Mouse (Mus musculus) gastrocnemius, adult 18-20 months (tissue): ENCODE measurements around the gene Acta1. TPM values are rescaled to one million over a fixed set of nuclear protein-coding genes. Genes with fewer than 3 reads are reported as not detected.
A peak's percentile ranks its signal among the peaks of the same experiment; 100 is the strongest.

ENCODE experiments used
- DNase-seq: peaks from one replicate; pipeline ENCODE4 v3.0.0; 2021; ENCODE audit warnings: low spot score
- long read RNA-seq, 2 experiments: library from polyadenylated mRNA; stranded (forward); transcript quantifications; one replicate each; pipeline ENCODE4 v2.0.0; 2021
- total RNA-seq, 2 experiments: library from RNA; stranded (reverse); gene quantifications; 2 replicates each; pipeline ENCODE4 v1.2.3; 2021

The Acta1 gene
- total RNA-seq: over 10,000 TPM; 42,846 to 52,629 TPM
- long read RNA-seq, experiment 1, transcript Acta1-201 (7 exons, 1,446 nt): major isoform, 74,775 of 79,379 reads
- long read RNA-seq, experiment 1, partial matches to known transcripts: 3,648 of 79,379 reads
- long read RNA-seq, experiment 1, other reads (novel, unspliced or antisense): 956 of 79,379 reads
- long read RNA-seq, experiment 2, transcript Acta1-201 (7 exons, 1,446 nt): major isoform, 62,007 of 66,373 reads
- long read RNA-seq, experiment 2, partial matches to known transcripts: 2,663 of 66,373 reads
- long read RNA-seq, experiment 2, other reads (novel, unspliced or antisense): 1,703 of 66,373 reads

DNA sequence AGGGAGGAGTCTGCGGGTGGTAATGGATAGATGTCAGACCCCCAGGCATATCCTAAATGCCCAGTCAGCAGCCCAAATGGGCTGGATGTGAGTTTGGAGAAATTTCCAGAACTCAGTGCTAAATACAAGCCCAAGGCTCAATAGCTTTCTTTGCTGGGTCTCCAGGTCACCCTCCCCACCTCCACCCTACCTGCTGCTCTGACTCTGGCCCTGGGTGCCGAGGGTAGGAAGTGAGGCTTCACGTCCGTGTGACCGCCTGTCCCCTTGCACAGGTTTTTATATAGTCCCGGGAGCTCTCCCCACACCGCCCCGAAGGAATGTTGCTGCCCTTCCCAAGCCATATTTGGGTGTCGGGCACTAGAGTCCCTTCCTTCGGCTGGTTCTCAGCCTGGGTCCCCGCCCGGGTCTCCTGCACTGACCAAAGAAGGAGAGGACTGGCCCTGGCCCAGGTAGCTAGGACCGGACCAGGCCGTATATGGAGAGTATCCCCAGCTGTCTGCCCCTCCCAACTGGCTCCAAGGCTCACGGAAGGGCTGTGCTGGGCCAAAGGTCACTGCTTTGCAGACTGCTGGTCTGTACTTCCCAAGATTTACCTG lies at the start of gene Acta1:
Gene Acta1 (minus strand): TSS at position 250 of the 596 bp plus-strand sequence.
- peak; percentile 91 for DNase-seq

DNA sequence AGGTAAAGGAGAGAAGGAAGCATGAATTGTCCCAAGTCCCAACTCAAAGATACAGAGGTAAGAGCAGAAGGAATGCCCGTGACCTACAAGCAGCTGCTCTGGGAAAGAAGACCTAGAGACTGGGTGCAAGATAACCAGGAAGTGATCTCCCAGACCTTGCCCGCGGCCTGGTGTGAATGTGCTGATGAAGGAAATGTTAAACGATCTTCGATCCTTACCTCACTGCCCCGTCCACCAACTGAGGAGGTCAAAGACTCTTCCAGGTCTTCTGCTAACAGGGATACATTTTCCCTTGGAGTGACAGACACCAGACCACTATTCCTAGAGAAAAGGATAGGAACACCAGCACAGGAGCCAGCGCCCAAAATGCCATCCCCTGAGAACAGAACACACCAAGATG lies 34.5 kb upstream of the Acta1 start:
- no peak for DNase-seq

DNA sequence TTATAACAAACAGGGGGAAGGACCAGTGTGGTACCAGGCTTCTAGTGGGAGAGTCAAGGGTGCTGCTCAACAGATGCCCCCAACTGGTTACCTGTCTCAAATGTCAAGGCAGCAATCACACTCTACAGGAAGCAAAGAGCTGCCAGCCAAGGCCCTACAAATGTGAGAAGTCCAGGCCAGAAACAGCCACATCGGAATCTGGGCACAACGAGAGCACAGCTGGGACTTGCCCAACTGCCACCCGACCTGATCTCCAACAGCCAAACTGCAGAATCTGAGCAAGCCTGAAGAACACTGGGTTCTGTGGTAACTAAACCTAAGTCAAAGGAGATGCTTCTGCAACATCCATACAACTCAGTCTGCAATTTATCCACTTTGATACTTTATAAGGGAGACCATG lies 31.1 kb upstream of the Acta1 start:
- DNase-seq: peak; percentile 71

DNA sequence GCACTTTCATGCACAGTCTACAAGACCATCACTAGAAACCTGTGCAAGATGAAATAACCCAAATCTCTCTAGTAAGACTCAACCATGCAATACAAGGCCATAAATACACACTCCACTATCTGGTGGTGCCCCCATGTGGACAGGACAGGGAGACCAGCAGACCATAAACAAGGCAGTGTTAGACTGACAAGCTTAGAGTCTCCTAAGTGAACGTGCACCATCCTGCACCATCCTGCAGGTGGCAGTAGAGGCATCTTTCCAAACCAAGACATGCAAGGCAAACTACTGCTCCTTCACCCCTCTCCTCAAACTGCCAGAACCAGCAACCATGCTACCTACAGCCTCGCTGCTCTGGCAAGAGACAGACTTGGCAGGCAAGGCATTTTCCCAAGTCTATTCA lies 30.2 kb upstream of the Acta1 start:
- DNase-seq: peak; percentile 90

DNA sequence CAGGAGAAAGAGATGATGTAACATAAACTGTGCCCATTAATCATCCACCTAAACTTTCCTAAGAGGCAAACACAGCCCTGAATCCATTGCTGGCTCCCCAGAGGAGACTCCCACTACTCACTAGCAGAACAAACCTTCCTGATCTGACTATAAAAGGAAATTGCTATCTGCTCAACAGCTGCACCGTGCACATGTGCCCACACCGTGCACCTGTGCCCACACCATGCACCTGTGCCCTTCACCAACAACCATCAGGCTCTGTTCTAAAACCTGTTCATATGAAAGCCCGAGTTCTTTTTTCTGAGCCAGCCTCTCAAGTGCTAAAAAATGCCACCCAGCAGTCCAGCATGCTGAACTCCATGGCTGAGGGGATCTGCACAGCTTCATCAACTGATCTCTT lies 20.1 kb upstream of the Acta1 start:
- no peak for DNase-seq

DNA sequence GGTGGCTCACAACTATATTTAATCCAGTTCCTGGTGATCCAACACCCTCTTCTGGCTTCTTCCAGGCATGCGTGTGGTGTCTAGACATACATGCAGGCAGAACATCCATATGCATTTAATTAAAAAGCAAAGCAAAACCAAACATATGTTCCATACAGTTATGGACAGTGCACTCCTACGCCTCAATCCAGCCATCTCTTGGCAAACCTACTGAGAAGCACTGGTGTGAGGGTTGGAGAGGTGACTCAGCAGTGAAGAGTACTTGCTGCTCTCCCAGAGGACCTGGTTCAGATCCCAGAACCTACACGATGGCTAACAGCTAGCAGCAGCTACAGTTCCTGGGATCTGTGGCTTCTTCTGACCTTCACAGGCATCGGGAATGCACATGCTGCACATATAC lies 17.7 kb upstream of the Acta1 start:
- no peak for DNase-seq

GRCm38 (mm10) chr8:123907604-123908003 lies 13.1 kb upstream of the Acta1 start:
- DNase-seq: no peak

DNA sequence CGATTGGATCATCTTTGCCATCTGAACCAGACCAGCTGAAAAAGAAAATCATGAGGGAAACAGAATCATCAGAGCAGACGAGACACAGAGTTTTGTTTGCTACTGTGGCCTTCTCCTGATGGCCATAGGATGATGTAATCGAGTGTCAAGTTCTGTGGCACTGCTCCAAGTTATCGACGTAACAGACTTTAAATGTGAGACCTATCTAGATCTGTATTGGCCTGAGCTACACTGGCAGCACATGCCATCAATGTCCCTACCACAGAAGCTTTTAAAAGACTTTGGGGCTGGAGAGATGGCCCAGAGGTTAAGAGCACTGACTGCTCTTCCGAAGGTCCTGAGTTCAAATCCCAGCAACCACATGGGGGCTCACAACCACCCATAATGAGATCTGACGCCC lies 8.1 kb upstream of the Acta1 start:
- no peak for DNase-seq

DNA sequence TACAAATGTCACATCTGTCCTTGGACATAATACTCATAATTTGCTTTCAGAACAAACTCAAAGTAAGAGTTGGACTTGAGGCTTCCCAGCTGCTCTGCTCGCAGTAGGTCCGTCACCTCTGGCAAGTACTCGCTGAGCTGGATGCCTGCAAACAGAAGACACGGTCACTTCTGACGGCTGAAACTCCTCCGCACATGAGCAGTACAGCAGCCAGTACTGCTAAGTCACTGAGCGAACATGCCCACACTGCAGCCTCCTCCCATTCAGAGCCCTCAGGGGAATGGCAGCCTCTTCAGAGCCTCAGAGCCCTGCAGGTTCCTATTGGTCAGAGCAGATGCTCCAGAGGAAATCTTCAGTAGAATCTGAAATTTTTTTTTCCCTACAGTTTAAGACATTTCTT lies 4.8 kb upstream of the Acta1 start:
- no peak for DNase-seq

DNA sequence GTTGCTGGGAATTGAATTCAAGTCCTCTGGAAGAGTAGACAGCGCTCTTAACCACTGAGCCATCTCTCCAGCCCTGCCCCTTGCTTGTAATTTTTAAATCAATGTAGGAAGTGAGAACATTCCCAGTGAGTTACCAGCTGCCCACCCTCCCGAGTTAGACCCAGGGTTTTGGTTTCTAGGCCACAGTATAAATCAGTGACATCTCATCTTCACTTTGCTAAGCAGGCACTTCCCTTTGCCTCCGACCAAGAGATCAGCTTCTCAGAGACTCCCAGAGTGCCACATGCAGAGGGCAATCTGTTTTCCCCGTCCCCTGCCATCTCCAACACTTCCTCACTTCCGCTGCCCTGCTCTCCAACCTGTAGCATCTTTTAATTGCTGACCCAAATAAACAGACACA lies 4.0 kb upstream of the Acta1 start:
- no peak for DNase-seq

DNA sequence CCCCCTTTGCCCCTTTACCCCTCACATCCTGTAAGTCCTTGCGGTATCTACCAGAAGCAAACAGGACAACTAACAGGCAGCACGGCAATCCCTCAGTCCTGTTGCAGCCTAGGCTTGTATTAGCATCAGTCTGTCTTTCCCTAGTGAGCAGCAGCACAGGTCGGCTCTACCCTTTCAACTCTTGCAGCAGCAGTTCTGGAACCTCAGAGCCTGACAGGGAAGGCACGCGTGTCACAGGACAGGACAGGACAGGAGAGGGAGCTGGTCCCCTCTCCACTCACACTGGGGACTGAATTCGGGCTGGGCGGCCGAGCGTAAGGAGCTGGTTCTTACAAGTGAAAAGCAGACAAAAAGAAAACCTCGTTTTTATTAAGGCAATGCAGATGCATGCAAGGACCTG lies 2.2 kb upstream of the Acta1 start:
- DNase-seq: no peak

DNA sequence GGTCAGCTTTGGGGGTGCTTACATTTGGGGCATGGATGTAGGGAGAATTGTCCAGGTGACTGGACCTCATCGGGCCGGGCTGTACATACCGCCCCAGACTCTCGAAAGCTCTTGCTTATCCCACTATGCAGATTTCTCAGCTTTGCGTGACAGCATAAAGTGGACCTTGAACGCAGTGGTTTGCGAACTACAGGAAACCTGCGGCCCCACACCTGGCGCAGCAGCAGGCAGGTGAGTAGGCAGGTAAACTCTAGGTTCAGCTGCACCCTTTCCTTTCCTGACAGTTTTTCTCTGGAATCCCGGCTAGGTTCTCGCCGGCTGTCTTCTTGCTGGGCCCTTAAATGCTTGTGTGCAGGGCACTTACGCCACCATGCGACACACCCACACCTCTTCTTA lies 1.8 kb upstream of the Acta1 start:
- DNase-seq: no peak

DNA sequence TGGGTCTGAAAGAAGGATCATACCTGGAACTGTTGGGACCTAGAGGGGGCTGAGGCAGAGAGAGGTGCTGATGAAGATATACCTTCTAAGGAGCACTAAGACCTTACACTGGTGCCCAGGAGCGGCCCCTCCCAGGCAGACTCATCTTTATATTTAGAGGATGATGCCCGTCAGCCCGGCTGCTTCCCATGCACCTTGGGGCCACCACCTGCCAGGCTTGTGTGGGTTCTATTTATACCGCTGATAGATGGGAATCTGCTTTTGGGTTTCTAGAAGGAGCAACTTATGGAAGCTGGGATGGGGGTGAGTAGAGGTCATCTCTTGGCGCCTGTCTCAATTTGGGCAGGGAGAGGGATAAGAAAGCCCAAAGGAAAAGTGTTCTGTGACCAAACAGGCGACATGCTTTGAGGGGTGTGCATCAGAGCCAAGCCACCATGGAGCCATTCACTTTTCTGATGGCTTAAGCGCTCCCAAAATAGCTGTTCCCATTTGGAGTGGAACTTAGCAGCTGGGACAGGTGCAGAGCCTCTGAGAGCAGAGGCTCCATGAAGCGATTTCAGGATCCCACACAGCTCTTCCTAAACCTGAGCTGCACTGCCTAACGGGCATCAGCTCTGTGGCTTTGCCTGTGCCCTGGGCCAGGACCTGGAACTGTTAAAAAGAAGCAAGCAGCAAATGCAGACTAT lies 1.3 kb upstream of the Acta1 start:
- DNase-seq: peak; percentile 83

DNA sequence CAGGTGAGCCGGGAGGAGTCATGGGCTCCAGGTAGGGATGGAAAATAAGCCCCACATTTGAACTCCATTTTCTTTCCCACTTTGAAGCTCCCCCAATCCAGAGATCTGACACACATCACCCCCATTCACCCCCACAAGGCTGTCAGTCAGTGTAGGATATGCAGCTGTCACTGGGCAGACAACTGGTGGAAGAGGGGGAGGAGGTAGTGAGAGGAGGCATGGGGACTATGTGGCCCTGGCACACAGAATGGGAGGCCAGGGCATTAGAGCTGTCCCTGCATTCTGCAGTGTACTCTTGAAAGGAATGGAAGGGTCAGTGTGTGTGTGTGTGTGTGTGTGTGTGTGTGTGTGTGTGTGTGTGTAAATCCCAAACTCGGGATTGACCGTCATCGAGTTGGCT lies 679 bp upstream of the Acta1 start:
- DNase-seq: peak; percentile 78

DNA sequence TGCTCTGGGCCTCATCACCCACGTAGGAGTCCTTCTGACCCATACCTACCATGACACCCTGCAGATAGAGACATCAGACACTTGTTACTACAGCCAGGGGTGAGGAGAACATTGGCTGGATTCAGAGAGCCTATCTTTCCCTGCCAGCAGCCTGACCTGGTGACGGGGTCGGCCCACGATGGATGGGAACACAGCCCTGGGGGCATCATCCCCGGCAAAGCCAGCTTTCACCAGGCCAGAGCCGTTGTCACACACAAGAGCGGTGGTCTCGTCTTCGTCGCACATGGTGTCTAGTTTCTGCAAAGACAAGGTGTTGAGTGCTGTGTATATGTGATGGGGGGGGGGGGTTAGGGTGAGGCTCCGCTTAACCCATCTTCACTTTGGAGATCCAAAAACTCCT lies 1.1 kb downstream of the Acta1 start:
- DNase-seq: peak; percentile 44

GRCm38 (mm10) chr8:123892586-123893155 lies 1.9 kb downstream of the Acta1 start:
- peak; percentile 43 for DNase-seq

DNA sequence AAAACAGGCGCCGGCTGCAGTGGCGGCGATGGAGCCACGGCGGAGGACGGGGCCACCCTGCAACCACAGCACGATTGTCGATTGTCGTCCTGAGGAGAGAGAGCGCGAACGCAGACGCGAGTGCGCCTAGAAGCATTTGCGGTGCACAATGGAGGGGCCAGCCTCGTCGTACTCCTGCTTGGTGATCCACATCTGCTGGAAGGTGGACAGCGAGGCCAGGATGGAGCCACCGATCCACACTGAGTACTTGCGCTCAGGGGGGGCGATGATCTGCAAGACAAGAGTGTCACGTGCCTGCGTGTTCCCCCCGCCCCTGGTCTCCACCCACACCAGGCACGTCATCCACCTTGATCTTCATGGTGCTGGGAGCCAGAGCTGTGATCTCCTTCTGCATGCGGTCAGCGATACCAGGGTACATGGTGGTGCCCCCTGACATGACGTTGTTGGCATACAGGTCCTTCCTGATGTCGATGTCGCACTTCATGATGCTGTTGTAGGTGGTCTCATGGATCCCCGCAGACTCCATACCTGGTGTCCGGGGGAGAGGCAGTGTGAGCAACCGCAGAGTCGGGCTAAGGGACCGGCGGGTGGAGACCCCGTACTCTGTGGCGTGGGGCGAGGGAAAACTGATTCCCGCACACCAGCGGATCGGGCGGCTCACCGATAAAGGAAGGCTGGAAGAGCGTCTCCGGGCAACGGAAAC lies 2.5 kb downstream of the Acta1 start:
- DNase-seq: peak; percentile 66

GRCm38 (mm10) chr8:123891271-123891670 lies 3.3 kb downstream of the Acta1 start:
- peak; percentile 81 for DNase-seq

- DNase-seq: no peak
Measured at GRCm38 (mm10) chr8:123889797-123890196, 4.8 kb downstream of the Acta1 start.

GRCm38 (mm10) chr8:123887956-123888355 lies 6.6 kb downstream of the Acta1 start:
- no peak for DNase-seq

- no peak for DNase-seq
Measured at GRCm38 (mm10) chr8:123887163-123887562, 7.4 kb downstream of the Acta1 start.
